16 mouse cellular contexts compared by ENCODE assay signal in the genomic region with DNA sequence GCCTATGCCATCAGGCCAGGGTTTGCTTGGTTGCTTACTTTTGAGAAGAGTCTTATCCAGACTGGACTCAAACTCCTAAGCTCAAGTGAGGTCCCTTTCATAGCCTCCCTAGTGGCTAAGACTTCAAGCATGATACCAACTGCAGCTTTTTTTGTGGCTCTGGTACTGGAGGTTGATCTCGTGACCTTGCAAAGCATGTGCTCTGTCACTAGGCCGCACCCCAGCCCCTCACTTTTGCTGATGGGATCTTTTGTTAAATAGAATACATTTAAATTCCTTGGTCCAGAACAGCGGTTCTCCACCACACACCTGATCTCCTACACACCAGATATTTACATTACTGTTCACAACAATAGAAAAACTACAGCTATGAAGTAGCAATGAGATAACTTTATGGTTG. TPM values are rescaled to one million over a fixed set of nuclear protein-coding genes. Genes with fewer than 3 reads are reported as not detected.
"Had no signal": no experiment of that assay in that cellular context is flagged by ENCODE, and none has a peak within 500 bp of the region (broad histone marks: within the 10 kb centered on the region; RNA-seq: fewer than 3 reads in every experiment).

No protein-coding gene starts in this region.

- DNase-seq: cerebellum, adult 9-11 months; cerebellum, postnatal 10 days; cerebellum, postnatal 14 days; cerebellum, postnatal 25 days; cerebellum, postnatal 36 days; embryo, embryonic 11 days; forebrain, postnatal 0 days; gastrocnemius, adult 2 months; gastrocnemius, postnatal 14 days; gastrocnemius, postnatal 25 days; gastrocnemius, postnatal 36 days; heart, adult 11 months; heart, adult 18-20 months; heart, adult 2 months had no signal

RNA-seq across cellular contexts. Expression of a gene that starts 38.5 kb away (rescaled TPM):
- total RNA-seq: common myeloid progenitor, adult 5-6 weeks; granulocyte monocyte progenitor cell, adult 5-6 weeks had no signal
